Mouse (Mus musculus) thymus, postnatal 0 days (tissue): ENCODE results near the gene Uevld. TPM values are rescaled to one million over a fixed set of nuclear protein-coding genes. Genes with fewer than 3 reads are reported as not detected.
"Not testable (repeated sequence)": the region's sequence is repeated elsewhere in the genome, so short reads cannot be mapped to it uniquely, and the experiment has no call there.

Experiments used
- DNase-seq: peaks from one replicate; pipeline ENCODE4 v3.0.0-alpha.2; 2015; ENCODE audit warnings: low spot score
- polyA plus RNA-seq: library from polyadenylated mRNA; unstranded; fragments of >200 nt; fragmentation: Nextera tagmentation; extraction: Ambion mirVana; gene quantifications from 2 replicates; pipeline ENCODE4 v1.2.1, GENCODE M21; 2015

Uevld gene
- polyA plus RNA-seq, 1 experiment from 2014 or later = 6.4 TPM

DNA sequence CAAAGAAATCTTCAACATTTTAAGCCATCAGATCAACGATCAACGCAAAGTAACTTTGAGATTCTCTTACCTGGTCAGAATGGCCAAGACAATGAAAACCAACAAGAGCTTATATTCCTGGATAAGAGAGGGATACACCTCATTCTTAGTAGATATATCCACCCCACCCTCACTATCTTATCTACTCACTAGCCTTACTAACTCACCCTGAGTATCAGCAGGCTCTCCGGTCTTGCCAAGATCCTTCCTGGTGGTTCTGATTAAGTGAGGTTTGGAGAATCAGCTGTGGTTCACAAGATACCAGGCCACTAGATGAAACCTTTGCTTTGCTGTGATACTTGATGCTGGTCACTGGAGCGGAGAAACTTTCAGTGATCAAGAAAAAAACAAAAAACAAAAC is 16.3 kb upstream of the Uevld start:
- no peak for DNase-seq

DNA sequence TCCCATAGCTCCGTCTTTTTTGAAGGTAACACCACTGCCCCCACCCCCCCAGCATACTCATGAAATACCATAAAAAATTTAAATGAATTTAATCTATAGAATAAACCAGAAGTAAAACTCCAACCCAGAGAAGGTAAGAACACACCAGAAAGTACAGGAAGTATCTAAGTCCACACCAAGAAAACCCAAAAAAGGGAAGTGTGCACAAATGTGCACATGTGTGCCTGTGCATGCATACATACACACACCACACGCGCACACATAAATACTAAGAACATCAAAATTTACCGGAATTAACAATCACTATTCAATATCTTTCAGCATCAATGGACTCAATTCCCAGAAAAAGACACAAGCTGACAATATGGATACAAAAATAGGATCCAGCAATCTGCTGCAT is 11.6 kb upstream of the Uevld start:
- no peak for DNase-seq

DNA sequence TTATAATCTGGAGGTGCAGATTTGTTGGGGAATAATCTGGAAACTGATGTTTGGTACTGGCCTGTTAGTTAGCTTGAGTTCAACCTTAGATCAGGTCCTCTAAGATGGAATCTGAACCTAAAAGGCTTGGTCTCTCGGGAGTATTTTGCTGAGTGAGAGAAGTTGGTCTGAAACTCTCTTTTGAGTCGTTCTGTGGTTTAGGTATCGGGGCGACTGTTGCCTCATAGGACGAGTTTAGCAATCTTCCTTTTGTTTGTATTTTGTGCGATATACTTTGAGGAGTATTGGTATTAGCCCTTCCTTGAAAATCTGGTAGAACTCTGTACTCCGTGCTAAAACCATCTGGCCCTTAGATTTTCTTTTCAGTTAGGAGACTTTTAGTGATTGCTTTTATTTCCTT is 5.7 kb upstream of the Uevld start:
- DNase-seq = no peak

DNA sequence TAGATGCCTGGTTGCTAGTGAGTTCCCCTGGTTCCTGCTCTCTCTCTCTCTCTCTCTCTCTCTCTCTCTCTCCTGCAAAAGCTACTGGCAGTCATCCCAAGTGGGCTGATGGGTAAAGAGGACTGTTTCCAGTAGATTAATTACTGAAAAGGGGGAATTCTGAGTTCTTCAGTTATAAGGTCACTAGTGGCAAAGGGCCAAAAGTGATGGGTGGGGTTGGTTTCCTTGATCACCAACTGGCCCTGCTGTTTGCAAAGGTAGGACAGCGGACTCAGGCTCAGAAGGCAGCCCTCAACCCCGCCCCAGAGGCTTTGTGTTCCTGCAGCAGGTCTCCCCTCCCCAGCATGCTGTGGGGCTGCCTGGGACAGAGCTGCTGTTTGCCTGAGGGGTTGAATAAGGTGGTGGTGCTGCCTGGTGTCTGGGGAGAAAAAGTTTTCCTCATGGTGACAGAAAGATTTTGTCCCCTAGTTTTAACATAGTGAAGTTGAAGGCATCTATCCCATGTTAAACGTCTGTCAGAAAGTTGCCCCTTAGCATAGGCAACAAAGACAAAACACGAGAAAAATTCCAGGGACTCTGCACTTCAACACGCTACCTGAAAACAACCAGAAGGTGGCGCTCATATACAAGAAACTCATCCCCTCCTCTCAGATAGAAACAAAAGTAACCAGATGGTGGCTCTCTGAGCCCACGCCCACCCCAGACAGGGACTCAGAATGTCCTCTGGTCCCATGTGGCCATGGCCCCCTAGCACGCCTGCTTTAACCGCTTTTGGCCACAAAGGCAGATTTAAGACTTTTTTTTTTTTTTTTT is 4.7 kb upstream of the Uevld start:
- peak; percentile 82 for DNase-seq

DNA sequence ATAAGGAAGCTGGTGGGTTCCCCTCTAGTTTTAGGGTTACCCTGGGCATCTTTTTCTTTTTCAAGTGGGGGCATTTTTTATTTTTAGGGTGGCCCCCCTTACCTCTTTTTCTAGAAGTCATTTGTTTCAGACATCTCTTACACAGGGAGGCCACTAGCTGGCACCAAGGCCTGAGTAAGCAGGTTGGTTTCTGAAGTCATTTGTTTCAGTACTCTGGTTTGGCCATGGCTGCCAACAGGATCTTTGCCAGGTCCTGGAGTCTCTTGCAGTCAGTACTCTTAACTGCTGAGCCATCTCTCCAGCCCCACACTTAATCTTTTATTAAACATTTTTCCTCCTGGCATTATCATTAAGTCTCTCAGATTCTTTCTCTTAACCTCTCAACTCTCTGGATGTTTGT is 3.8 kb upstream of the Uevld start:
- DNase-seq = no peak

DNA sequence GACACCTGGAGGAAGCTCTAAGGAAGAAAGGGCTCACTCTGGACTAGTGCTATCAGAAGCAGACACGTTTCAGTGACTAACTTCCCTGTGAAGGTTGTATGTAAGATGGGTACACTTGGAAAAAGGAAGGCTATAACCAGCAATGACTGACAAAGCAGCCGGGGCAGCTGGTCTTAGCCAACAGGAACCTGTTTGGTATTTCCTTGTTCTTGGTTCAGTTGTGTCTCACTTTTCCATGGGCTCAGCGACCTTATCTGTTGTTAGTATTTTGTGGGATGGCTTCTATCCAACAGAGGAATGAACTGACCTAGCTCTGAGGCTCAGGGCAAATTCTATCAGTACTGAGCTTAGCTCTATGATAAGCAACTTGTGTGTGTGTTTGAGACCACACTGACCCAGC is 2.7 kb upstream of the Uevld start:
- DNase-seq = no peak

DNA sequence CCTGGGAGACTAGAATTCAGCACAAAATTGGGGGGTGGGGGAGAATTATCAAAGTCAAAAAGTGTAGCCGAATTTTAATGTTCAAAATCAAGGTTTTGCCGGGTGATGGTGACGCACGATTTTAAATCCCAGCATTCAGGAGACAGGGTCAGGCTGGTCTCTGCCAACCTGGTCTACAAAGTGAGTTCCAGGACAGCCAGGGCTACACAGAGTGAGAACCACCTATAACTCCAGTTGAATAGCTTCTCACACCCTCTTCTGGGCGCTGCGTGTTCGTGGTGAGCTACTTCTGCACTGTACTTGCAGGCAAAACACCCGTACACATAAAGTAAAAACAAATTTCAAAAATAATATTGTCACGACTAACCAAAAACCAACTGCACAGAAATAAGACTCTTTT is 526 bp upstream of the Uevld start:
- DNase-seq = no peak

DNA sequence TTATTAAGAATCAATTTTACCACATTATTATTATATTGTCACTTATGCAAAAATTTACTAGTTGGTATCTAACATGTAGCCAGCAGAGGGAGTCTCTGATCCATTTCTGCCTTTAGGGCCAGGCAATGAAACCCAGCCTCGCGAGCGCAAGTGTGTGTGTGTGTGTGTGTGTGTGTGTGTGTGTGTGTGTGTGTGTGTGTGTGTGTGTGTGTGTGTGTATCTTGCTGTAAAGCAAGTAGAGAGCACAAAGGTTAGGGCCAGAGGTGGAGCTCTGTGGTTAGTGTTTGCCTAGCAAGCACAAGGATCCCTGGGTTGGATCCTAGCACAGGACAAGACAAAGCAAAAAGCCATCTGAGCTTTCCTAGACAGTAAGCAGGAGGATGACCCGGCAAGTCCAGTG is 22.5 kb downstream of the Uevld start:
- peak; percentile 20 for DNase-seq

DNA sequence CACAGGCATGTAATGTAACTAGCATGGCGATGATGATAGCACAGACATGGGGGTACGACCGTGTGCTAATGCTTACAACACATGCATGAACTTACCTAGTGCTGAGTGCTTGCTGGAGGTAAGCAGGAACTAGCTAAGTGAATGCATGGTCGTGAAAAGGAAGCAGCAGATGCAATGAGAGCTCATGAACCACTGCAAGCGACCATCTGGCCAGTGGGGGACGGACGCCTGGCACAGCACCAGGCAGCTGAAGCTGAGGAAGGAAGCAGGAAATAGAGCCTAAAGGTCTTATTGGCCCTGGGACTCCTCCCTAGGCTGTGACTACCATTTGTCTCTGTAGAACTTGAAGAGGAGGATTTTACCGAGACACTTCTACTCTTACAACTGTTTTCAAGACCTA is 23.5 kb downstream of the Uevld start:
- DNase-seq = no peak

DNA sequence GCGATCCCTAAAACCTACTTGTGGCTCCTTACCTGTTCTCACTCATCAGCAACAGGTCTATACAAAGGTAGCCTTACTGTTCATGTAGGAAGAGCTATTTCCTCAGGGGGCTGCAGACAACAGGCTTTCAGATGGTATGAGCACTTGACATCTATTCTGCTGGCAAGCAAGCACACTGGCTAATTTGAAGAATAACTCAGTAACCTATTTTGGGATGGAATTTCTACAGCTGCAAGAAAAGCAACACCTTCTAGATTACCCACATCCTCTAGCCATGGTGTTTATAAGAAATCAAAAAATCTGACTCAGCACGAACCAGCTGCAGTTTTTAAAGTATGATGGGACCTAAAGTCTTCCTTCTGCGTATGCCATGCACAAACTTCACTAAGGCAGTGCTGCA is 27.0 kb downstream of the Uevld start:
- no peak for DNase-seq

DNA sequence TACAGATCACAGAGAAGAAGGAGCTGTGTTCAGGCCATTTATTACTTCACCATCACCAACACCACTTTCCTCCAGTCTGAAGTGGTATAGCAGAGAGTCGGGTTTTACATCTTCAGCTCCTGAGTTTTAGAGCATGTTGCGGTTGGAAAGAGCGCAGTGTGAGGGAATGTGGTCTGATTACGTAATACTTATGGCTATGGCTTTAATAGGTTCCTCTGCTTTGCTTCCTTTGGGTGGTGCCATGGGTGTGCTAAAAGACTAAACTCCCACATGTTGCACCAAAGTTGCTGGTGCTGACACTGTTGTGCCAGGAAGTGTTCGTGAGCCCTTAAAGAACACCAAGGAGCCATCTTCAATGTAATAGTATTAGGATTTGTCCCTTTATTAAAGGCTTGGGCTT is 30.0 kb downstream of the Uevld start:
- DNase-seq = no peak

DNA sequence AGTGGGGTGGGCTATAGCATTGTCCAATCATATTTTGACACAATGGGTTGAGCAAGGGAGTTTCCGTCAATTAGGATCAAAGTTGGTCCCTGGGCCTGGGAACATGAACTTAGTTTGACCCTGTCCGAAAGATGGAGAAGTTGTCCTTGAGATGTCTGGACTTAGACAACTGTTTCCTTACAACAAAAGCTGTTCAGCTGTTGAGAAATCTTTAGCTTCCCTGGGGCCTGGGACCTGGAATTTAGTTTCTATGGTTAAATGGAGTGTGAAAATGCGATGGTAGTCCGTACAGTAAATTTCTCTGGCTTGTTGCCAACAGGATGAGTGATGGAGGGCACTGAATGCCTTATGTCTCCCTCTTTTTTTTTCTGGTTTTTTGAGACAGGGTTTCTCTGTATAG is 36.3 kb downstream of the Uevld start:
- no peak for DNase-seq

DNA sequence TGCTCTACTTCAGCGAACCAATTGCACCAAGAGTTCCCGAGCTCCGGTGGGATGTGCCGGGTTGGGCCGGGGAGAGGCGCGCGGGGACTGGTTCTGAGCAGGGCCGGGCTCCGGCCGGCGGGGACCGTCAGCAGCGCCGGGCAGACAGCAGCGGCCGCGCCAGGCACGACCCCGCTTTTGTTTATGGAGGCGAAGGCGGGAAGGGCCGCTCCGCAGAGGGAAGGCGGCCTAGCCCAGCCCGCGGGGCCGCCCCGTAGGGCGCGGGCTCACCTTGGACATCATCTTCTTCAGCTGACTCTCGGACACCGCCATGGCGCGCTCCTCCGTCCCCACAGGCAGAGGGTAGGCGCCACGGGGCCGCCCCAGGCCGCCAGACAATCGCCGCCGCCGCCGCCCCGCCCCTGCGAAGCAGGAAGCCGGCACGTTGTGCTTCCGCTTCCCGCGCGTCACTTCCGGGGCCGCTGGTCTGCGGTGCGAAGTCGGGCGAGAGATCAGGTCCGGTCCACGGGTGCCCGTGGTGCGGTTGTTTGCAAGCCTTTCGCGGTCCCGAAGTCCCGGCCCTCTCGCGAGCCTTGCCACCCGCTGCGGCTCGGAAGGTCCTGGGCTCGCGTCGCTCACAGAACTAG is 38.7 kb downstream of the Uevld start, which contains the start of gene Tsg101:
Gene Tsg101, minus strand, starts transcription at position 419 of the 626 bp plus-strand sequence.
- DNase-seq = peak; percentile 90

DNA sequence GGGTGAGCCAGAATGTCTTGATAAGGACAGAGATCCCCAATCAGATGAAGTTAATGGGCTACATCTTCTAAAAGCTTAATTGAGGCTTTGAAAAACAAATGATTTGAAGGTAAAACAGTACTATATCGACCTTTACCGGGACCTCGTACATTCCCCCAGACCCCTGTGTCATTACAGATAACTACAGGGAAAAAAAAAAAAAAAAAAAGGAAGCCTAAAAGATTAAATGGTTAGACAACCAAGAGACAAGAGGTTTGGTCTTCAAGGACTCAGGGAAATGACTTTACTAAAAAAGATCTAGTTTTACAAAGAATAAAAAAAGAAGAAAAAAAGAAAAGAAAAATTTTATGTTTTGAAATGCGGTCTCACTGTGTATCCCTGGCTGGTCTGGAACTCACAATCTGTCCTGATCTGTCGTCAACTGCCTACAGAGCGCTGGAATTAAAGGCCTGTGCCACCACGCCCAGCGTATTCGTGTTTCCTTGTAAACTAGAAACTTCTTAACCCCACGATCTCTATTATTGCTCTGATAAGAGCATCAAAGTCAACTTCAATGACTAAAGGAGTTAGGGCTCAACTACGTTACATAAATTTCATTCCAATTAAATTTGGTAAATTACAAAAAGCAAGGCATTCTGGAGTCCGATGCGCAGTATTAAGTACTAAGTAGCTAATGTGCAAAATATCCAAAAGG is 39.5 kb downstream of the Uevld start:
- DNase-seq = no peak

DNA sequence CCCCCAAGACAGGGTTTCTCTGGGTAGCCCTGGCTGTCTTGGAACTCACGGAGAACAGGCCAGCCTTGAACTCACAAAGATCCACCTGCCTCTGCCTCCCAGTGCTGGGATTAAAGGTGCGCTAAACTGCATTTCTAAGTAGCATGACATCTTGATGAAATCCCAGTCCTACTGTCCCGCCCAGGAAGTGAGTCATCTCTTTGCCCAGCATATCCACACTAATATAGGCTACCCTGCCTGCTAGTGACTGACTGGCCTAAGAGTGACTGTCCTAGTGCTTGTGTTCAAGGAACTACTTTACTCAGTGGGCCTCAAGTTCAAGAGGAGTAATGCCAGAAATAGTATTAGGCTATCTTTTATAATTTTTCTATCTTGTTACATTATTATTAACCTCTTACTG is 42.0 kb downstream of the Uevld start:
- DNase-seq = no peak

DNA sequence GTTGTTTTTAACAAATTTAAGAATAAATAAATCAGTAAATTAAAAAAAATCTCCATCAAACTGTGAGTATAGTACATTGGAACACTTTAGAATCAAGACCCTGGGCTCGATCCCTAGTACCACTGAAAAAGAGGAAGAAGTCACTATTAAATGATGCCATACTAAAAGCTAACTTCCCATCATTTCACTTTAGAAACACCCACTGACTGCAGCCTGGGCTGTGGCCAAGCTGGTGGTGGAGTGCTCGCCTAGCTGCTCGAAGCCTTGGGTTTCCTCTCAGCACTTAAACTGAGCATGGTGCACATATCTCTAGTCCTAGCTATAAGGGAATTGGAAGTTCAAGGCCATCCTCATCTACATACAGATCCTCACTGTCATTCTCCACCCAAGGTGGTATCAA is 47.1 kb downstream of the Uevld start:
- no peak for DNase-seq

DNA sequence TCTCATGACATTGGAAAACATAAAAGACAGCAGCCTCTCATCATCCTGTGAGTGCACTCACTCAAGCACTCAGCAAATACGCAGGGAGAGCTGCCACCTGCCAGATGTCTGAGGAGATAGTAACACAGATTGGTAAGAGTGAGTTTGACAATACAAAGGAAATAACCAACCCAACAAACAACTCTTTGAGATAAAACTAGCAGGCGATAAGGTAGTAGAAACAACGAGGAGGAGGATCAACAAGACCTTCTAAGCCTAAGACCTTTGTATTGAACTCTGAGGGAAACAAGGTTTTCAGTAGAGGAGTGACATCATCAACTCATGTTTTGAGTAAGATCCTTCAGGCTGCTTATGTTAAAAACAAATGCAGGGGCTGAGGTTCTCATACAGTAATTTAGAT is 59.0 kb downstream of the Uevld start:
- peak; percentile 34 for DNase-seq

DNA sequence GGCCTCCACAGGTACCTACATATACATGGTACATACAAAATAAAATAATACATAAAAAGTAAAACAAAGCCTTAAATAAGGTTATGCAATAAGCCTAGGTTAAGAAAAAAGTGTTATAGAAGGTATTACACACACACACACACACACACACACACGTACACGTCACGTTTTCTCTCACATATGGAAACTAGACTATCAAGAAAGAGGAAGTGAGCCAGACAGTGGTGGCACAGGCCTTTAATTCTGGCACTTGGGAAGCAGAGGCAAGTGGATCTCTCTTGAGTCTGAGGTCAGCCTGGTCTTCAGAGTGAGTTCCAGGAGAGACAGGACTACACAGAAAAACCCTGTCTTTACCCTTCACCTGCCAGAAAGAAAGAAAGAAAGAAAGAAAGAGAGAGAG is 62.8 kb downstream of the Uevld start:
- no peak for DNase-seq

DNA sequence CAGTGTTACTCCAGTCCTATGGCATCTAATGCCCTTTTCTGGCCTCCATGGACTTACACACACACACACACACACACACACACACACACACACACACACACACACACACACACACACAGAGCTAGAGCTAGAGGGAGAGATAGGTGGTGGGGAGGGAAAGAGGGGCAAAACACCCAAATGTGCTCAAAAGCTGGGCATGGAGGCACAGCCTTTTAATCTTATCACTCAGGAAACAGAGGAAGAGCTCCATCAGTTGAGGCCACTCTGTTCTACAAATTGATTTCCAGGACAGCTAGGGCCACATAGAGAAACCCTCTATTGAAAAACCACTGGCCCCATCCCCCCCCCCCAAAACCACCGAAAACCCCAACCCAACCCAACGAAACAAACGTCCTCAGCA is 75.0 kb downstream of the Uevld start:
- no peak for DNase-seq

DNA sequence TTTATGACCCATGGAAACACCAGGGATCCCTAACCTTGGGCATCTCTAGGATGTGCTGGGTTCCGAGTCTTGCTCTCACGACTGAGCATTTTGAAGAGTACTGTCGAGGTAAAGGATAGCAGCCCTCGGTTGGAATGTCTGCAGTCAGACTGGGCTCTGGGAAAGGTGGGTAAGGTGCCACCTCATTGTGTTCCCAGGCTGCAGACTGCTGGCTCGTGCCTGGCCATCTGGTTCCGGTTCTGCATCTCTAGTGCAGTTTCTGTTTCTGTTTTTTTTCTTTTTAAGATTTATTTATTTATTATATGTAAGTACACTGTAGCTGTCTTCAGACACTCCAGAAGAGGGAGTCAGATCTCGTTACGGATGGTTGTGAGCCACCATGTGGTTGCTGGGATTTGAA is 76.4 kb downstream of the Uevld start:
- DNase-seq = not testable (repeated sequence)

DNA sequence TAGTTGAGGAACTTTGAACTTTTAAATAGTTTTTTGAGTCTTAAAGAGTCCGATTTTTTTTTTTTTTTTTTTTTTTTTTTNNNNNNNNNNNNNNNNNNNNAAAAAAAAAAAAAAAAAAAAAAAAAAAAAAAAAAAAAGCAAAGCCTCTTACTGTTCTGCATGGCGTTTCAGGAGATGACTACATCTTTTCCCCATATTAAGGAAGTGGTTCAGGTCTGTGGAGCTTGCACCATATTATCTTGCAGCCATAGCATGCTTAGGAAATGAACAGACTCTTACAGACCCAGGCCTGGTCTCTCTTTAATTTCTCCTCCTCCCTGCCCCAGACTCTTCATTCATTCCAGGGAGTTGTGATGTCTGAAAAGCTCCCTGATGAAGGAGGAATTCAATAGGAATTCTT is 77.3 kb downstream of the Uevld start:
- no peak for DNase-seq

DNA sequence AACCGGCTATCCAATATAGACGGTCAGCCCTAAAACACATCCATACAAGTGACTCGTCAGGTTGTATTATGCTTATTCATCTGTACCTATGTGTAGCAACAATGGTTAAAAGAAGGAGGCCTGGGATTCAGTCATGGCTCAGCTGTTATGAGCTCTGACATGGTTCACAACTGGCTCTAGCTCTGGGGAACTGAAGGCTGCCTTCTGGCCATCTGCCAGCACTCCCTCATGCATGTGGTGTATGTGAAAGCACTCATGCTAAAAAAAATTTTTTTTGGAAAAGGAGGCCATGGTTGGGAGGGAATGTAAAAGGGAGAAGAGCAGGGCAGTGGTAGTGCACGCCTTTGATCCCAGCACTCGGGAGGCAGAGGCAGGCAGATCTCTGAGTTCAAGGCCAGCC is 78.5 kb downstream of the Uevld start:
- DNase-seq = no peak

DNA sequence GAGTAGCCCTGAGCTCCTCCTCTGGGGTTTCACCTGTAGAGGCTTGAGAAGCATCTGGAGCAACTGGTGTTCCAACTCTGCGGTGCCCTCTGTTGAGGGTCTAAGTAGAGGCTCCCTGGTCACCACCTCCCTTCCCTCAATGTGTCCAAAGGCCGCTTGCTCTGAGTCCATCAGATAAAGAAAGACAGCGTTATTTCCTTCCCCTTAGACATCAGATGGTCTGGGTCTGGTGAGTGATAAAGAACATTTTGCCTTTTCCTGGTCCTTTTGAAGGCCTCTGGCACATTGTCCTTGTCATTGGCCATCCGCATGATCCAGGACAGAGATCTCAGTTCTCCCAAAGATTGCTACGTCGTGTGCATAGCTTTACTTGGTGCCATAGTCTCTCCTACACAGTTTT is 81.1 kb downstream of the Uevld start:
- no peak for DNase-seq
